In genomic region chr6:29916530-29917382, GRCm38 (mm10) we compare ENCODE assay signal across 8 mouse cellular contexts. TPM values are rescaled to one million over a fixed set of nuclear protein-coding genes. Genes with fewer than 3 reads are reported as not detected.
DNase-seq lines count a peak whose midpoint lies in the region; ATAC-seq lines count a peak whose summit lies in the region.

Strip2 (plus strand) TSS chr6:29917012.

- DNase-seq in adrenal gland, adult (ENCODE audit: inconsistent age in 2 of 2, low spot score in 1 of 2) = peak; percentile 91 to 97
- DNase-seq in embryo, embryonic 10 days (ENCODE audit: low spot score) = peak; percentile 96
- DNase-seq in gastrocnemius, postnatal 10 days = peak; percentile 96
- peak; percentile 91 for DNase-seq in induced T-regulatory cell, adult 2 months (ENCODE audit: low read depth)
- peak; percentile 83 for DNase-seq in left cerebral cortex, adult 8-10 months (ENCODE audit: low spot score in 2 of 2)
- DNase-seq in right cerebral cortex, adult 18-20 months = peak; percentile 92
- DNase-seq in urinary bladder, adult 2 months (ENCODE audit: low spot score) = peak; percentile 83

- peak; percentile 93 for ATAC-seq in megakaryocyte, adult 5-6 weeks (ENCODE audit: poor library complexity, severe bottlenecking)

RNA-seq across cellular contexts. Expression of gene Strip2, which starts in this region (rescaled TPM):
- 1 to 10 TPM; 5.3 to 5.5 TPM for total RNA-seq in gastrocnemius, postnatal 10 days (2021)
- 10 to 100 TPM; 37.7 to 60.0 (median 42.6) TPM for total RNA-seq in left cerebral cortex, adult 8-10 months (2022)
- total RNA-seq in megakaryocyte, adult 5-6 weeks (2015) = 0.33 and 0.71 TPM in 2 replicates
- 1.3 and 1.6 TPM in 2 replicates for total RNA-seq in megakaryocyte, adult 5-6 weeks (2017)
- polyA plus RNA-seq in urinary bladder, adult 2 months (2012; rRNA removed) = 0.75 and 0.87 TPM in 2 replicates

Comparison
In these comparisons a context has a peak if more than half of its experiments do, and no peak if none do; other contexts are left out.
1. Peak in every context shown above with its lines: DNase-seq and ATAC-seq.
2. RNA of gene Strip2 (total RNA-seq): 37.7 to 60.0 TPM in left cerebral cortex, adult 8-10 months; 5.3 to 5.5 TPM in gastrocnemius, postnatal 10 days and 0.33 to 1.6 TPM in megakaryocyte, adult 5-6 weeks; every median in the first group is over 4 times any median in the second.
3. Peak in DNase-seq in urinary bladder, adult 2 months; RNA of the gene not detected or under 1 TPM.